Mouse (Mus musculus) bone marrow macrophage, adult 2 months (primary cell): ENCODE data around the gene Tas2r108. TPM values are rescaled to one million over a fixed set of nuclear protein-coding genes. Genes with fewer than 3 reads are reported as not detected.

Source experiments
- H3K27ac ChIP-seq: 2 replicates; pipeline ENCODE4 v1.5.1; 2012; ENCODE audit warnings: low read depth, low read length; ENCODE audit not compliant: insufficient read depth
- H3K4me1 ChIP-seq: 2 replicates; pipeline ENCODE4 v1.6.1; 2012; ENCODE audit warnings: low read length; ENCODE audit not compliant: control insufficient read depth, insufficient read depth
- H3K4me3 ChIP-seq: 2 replicates; pipeline ENCODE4 v1.5.1; 2012; ENCODE audit warnings: mild to moderate bottlenecking, low read length, moderate library complexity; ENCODE audit not compliant: insufficient read depth
- CTCF ChIP-seq: IDR thresholded peaks from 2 replicates; pipeline ENCODE4 v1.5.1; 2012; ENCODE audit warnings: low read depth, mild to moderate bottlenecking, low read length, moderate library complexity
- POLR2A ChIP-seq: IDR thresholded peaks from 2 replicates; pipeline ENCODE4 v1.6.1; 2012; ENCODE audit warnings: mild to moderate bottlenecking, low read depth, low read length, borderline replicate concordance
- polyA plus RNA-seq: library from polyadenylated mRNA; stranded (reverse); fragments of >200 nt; gene quantifications from 2 replicates; pipeline ENCODE4 v1.2.4, GENCODE M21; 2012; ENCODE audit not compliant: missing spikeins, insufficient read depth, insufficient read length

Gene Tas2r108
- polyA plus RNA-seq, 1 experiment = not detected

GRCm38 (mm10) chr6:40519408-40519807 lies 26.1 kb downstream of the Tas2r108 start, which contains the start of gene Prss37:
Prss37 (minus strand) TSS chr6:40519508.
- no peak within 1 kb of the TSS for H3K27ac ChIP-seq
- TF ChIP-seq CTCF (no peak), POLR2A (no peak)
- peaks cover 3% of the 10 kb centered on the region for H3K4me1 ChIP-seq
- H3K4me3 ChIP-seq = no peak within 1 kb of the TSS

Other genes with a start within 250 kb of the Tas2r108 start
- gene Agk, start 168.4 kb upstream of the Tas2r108 start, polyA plus RNA-seq = 8.1 and 10.1 TPM in 2 replicates
- gene E330009J07Rik, start 57.4 kb upstream of the Tas2r108 start, polyA plus RNA-seq = 3.2 and 3.8 TPM in 2 replicates
- not detected in 2 replicates for gene Wee2, start 54.4 kb upstream of the Tas2r108 start, polyA plus RNA-seq
- gene Ssbp1, start 22.2 kb upstream of the Tas2r108 start, polyA plus RNA-seq = 49.8 and 58.1 TPM in 2 replicates
- gene Tas2r137, start 2.3 kb upstream of the Tas2r108 start, polyA plus RNA-seq = not detected in 2 replicates
- not detected in 2 replicates for gene Prss37, start 26.0 kb downstream of the Tas2r108 start, polyA plus RNA-seq
- not detected in 2 replicates for gene Olfr461, start 61.5 kb downstream of the Tas2r108 start, polyA plus RNA-seq
- not detected in 2 replicates for gene Olfr460, start 76.0 kb downstream of the Tas2r108 start, polyA plus RNA-seq
- gene Clec5a, start 92.3 kb downstream of the Tas2r108 start, polyA plus RNA-seq = 49.9 and 57.2 TPM in 2 replicates
- not detected in 2 replicates for gene Tas2r138, start 119.8 kb downstream of the Tas2r108 start, polyA plus RNA-seq
- gene Mgam, start 135.3 kb downstream of the Tas2r108 start, polyA plus RNA-seq = 0.16 and 0.24 TPM in 2 replicates